Mouse (Mus musculus) CD8-positive naive resting alpha-beta T cell, adult 57 days (primary cell): ENCODE data around the gene Rab28. TPM values are rescaled to one million over a fixed set of nuclear protein-coding genes. Genes with fewer than 3 reads are reported as not detected.

Source experiments
- total RNA-seq: library from RNA; stranded (reverse); gene quantifications from one replicate; pipeline ENCODE4 v1.2.4, GENCODE M21; 2023

The Rab28 gene
- 20.9 TPM for total RNA-seq

GRCm38 (mm10) chr5:41708051-41708630 lies at the start of gene Rab28:
TSS of gene Rab28 (minus strand) at chr5:41708157.

Other genes starting within 250 kb of the Rab28 start
- not detected for gene Nkx3-2, start 56.3 kb upstream of the Rab28 start, total RNA-seq
- 44.6 TPM for gene Bod1l, start 136.2 kb upstream of the Rab28 start, total RNA-seq